Mouse (Mus musculus): ENCODE data around the gene Ess2.
"Not testable (repeated sequence)": the region's sequence is repeated elsewhere in the genome, so short reads cannot be mapped to it uniquely, and the experiment has no call there.

GRCm38 (mm10) chr16:17956052-17956638, 45.0 kb upstream of the Ess2 start:
- not testable (repeated sequence) for TF ChIP-seq CTCF (IDR thresholded peaks at IDR 0.05; ENCODE audit: borderline replicate concordance, insufficient read depth, low read depth, low read length); POLR2A (IDR thresholded peaks at IDR 0.05; ENCODE audit: borderline replicate concordance, insufficient read depth, low read length)

Measured in cerebellum, adult 2 months (tissue).